Mouse (Mus musculus) embryonic facial prominence, embryonic 11.5 days (tissue): ENCODE measurements around the gene Cyth2. TPM values are rescaled to one million over a fixed set of nuclear protein-coding genes. Genes with fewer than 3 reads are reported as not detected.

Source experiments
- ATAC-seq: fragments of 200-750 bp; cut with Nextera tagmentation; replicated peaks from 2 replicates; pipeline ENCODE4 v1.8.0; 2017; ENCODE audit warnings: low read depth; ENCODE audit not compliant: insufficient number of reproducible peaks, low FRiP score, low TSS enrichment
- DNase-seq: peaks from one replicate; pipeline ENCODE4 v3.0.0-alpha.2; 2015; ENCODE audit warnings: low spot score
- H3K27ac ChIP-seq: fragments of 300-500 bp; sonication (generic); replicated peaks from 2 replicates; pipeline ENCODE4 v1.5.1; 2014; ENCODE audit warnings: mild to moderate bottlenecking, low read depth, low read length, control low read depth
- H3K27me3 ChIP-seq: fragments of 300-500 bp; sonication (generic); 2 replicates; pipeline ENCODE4 v1.6.1; 2014; ENCODE audit warnings: mild to moderate bottlenecking, low read length, moderate library complexity, mixed read lengths; ENCODE audit not compliant: control insufficient read depth, insufficient read depth
- H3K36me3 ChIP-seq: fragments of 300-500 bp; sonication (generic); replicated peaks from 2 replicates; pipeline ENCODE4 v1.6.1; 2014; ENCODE audit warnings: low read depth, mild to moderate bottlenecking, low read length, moderate library complexity, mixed read lengths; ENCODE audit not compliant: control insufficient read depth, insufficient read depth
- H3K4me1 ChIP-seq: fragments of 300-500 bp; sonication (generic); 2 replicates; pipeline ENCODE4 v1.6.1; 2014; ENCODE audit warnings: low read length, mixed read lengths; ENCODE audit not compliant: control insufficient read depth, insufficient read depth
- H3K4me2 ChIP-seq: fragments of 300-500 bp; sonication (generic); 2 replicates; pipeline ENCODE4 v1.6.1; 2014; ENCODE audit warnings: low read depth, mild to moderate bottlenecking, control low read depth, low read length, moderate library complexity
- H3K4me3 ChIP-seq: fragments of 300-500 bp; sonication (generic); 2 replicates; pipeline ENCODE4 v1.5.1; 2014; ENCODE audit warnings: low read depth, low read length, control low read depth
- H3K9ac ChIP-seq: fragments of 300-500 bp; sonication (generic); replicated peaks from 2 replicates; pipeline ENCODE4 v1.6.1; 2014; ENCODE audit warnings: mild to moderate bottlenecking, control low read depth, low read length
- H3K9me3 ChIP-seq: fragments of 300-500 bp; sonication (generic); replicated peaks from 2 replicates; pipeline ENCODE4 v1.6.1; 2016; ENCODE audit warnings: mild to moderate bottlenecking, low read length, inconsistent platforms, mixed read lengths; ENCODE audit not compliant: control insufficient read depth
- WGBS: fragments of 180-500 bp; shearing (Covaris S2); extraction: QIAGEN DNeasy Blood & Tissue Kit; methylation state at CpG from one replicate; pipeline ENCODE4 v1.1.7; 2014; 5-methylcytosine and 5-hydroxymethylcytosine counted together
- polyA plus RNA-seq: library from polyadenylated mRNA; unstranded; fragments of >200 nt; fragmentation: Nextera tagmentation; extraction: Ambion mirVana; gene quantifications from 2 replicates; pipeline ENCODE4 v1.2.1, GENCODE M21; 2014

The Cyth2 gene
- polyA plus RNA-seq, 1 experiment from 2014 or later = 170 TPM

GRCm38 (mm10) chr7:45787642-45788041, 26.7 kb downstream of the Cyth2 start:
- no peaks in the 10 kb centered on the region for H3K9me3 ChIP-seq
- no peak overlapping the region for H3K9ac ChIP-seq
- ATAC-seq (no peak), DNase-seq (no peak)
- no peaks in the 10 kb centered on the region for H3K27me3 ChIP-seq
- 87% methylated on average over 22 of the region's 22 CpGs for WGBS
- H3K4me1 ChIP-seq = no peaks in the 10 kb centered on the region
- peaks cover 20% of the 10 kb centered on the region for H3K36me3 ChIP-seq
- no peak overlapping the region for H3K4me2 ChIP-seq
- H3K4me3 ChIP-seq = no peak overlapping the region
- no peak overlapping the region for H3K27ac ChIP-seq

GRCm38 (mm10) chr7:45786661-45787413, 27.5 kb downstream of the Cyth2 start:
- ATAC-seq = peak; percentile 37; the same call in 1 of the 2 replicates
- DNase-seq = peak; percentile 79
- peak overlapping the region; percentile 94 for H3K4me2 ChIP-seq
- H3K4me3 ChIP-seq = peak overlapping the region; percentile 95
- peaks cover 14% of the 10 kb centered on the region for H3K36me3 ChIP-seq
- no peaks in the 10 kb centered on the region for H3K4me1 ChIP-seq
- 5% methylated on average over 17 of the region's 17 CpGs for WGBS
- H3K27ac ChIP-seq = no peak overlapping the region; the same call in 1 of the 2 replicates
- peak overlapping the region; percentile 37 for H3K9ac ChIP-seq
- no peaks in the 10 kb centered on the region for H3K9me3 ChIP-seq
- H3K27me3 ChIP-seq = no peaks in the 10 kb centered on the region

DNA sequence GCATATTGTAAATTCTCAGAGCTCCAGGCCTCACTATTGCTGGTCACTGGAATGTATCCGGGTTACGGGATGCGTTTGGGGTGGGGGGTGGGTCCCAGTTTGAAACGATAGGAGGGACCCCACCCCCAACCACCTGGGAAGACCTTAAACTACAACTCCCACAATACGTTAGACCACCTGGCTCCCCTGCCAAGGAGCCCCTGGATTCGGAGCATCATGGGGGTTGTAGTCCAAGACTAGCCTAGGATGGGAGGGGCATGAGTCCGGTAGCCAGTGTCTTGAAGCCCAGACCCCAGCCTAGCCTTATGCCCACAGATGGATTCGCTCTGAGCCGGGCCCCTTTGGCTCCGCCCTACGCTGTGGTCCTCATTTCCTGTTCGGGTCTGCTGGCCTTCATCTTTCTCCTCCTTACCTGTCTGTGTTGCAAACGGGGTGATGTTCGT, 28.2 kb downstream of the Cyth2 start:
- no peaks in the 10 kb centered on the region for H3K9me3 ChIP-seq
- no peaks in the 10 kb centered on the region for H3K27me3 ChIP-seq
- WGBS = 1% methylated on average over 14 of the region's 14 CpGs
- H3K27ac ChIP-seq = no peak overlapping the region; the same call in 1 of the 2 replicates
- no peaks in the 10 kb centered on the region for H3K4me1 ChIP-seq
- H3K9ac ChIP-seq = peak overlapping the region; percentile 77
- peaks cover 14% of the 10 kb centered on the region for H3K36me3 ChIP-seq
- peak overlapping the region; percentile 95 for H3K4me3 ChIP-seq
- H3K4me2 ChIP-seq = peak overlapping the region; percentile 94
- DNase-seq (peak; percentile 94), ATAC-seq (peak; percentile 70)

DNA sequence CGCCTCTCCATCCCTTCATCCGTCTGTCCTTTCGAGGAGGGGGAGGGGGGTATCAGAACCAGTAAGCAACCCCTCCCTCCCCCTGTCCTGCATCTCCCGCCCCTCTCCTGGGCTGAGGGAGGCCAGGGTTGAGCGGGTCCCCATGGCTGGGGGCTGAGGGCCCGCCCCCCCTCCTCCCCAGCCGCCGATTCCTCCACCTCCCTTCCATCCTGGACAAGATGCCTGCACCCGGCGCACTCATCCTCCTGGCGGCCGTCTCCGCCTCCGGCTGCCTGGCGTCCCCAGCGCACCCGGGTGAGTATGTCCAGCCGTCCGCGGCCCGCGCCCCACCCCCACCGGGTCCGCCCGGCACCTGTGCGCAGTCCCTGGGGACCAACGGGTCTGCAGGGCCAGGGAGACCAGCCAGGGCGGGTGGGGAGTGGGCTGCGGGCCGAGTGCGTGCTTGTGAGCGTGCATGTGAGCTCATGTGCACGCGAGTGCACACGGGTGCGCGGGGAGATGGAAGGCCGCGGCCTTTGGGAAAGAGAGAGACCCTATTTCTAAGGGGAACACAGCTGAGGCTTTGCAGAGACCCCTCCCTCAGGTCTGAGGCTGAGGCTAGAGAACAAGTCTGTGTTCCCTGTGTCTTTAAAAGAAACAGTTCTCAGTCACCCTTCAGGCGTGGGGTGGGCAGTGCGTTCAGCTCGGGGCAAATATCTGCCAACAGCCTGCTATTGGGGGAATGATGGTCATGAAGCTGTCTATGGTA, 28.8 kb downstream of the Cyth2 start:
- Histone ChIP-seq H3K36me3 (peaks cover 14% of the 10 kb centered on the region), H3K4me1 (no peaks in the 10 kb centered on the region), H3K4me3 (peak overlapping the region; percentile 95), H3K9me3 (no peaks in the 10 kb centered on the region), H3K4me2 (peak overlapping the region; percentile 94), H3K27me3 (no peaks in the 10 kb centered on the region), H3K9ac (peak overlapping the region; percentile 77), H3K27ac (peak overlapping the region; percentile 70)
- WGBS = 0% methylated on average over 36 of the region's 42 CpGs
- DNase-seq = no peak
- peak; percentile 30 for ATAC-seq

DNA sequence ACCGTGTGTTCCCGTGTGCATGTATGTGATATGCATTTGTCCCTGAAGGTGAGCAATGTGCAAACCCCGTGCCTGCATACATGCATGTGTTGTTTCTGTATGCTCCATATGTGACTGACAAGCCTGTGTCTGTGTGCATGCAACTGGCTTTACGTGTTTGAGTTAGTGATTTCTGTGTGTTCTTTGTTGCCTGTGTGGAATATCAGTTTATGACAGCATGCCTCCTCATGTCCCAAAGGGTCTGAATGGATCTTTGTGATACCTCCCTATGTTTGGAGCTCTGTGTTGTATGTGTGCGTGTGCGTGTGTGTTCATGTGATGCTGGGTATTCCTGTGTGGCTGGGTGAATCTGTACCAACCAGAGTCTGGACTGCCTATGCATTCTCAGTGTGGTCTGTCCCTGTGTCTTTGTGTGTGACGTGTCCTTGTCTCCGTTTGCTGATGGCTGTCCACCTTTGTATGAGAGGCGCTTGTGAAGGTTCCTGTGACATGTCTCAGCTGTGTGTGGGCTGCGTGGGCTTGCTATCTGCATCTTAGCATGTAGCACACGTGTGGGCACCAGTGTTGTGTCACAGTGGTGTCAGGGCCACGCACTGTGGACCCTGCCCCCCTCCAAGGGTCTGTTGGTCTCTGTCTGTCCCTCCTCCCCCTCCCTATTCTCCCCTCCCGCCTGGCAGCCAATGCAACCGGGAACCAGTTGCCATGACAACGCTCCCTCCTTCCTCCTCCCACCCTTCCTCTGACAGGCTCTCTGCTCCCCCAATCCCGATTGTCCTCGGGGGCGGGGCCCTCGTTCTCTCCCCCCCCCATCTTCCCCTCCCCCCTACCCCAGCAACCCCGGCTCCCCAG, 29.6 kb downstream of the Cyth2 start, which contains the start of gene Sult2b1:
Gene Sult2b1, minus strand, starts transcription at position 146 of the 849 bp plus-strand sequence.
- 25% methylated on average over 19 of the region's 20 CpGs for WGBS
- Histone ChIP-seq H3K4me1 (no peaks in the 10 kb centered on the region), H3K9ac (peak within 1 kb of the TSS; percentile 77), H3K9me3 (no peaks in the 10 kb centered on the region), H3K36me3 (peaks cover 6% of the 10 kb centered on the region), H3K27ac (peak within 1 kb of the TSS; percentile 70), H3K4me3 (peak within 1 kb of the TSS; percentile 95), H3K27me3 (no peaks in the 10 kb centered on the region), H3K4me2 (peak within 1 kb of the TSS; percentile 94)
- DNase-seq = peak; percentile 96
- peak; percentile 9 for ATAC-seq

- Histone ChIP-seq H3K9me3 (no peaks in the 10 kb centered on the region), H3K36me3 (no peaks in the 10 kb centered on the region), H3K27me3 (no peaks in the 10 kb centered on the region; the same call in 1 of the 2 replicates), H3K27ac (0 out of 2 replicates have a peak within 1 kb of the TSS, but pooled peaks have one; percentile 35), H3K4me3 (peak within 1 kb of the TSS; percentile 95), H3K4me1 (no peaks in the 10 kb centered on the region), H3K9ac (peak within 1 kb of the TSS; percentile 77), H3K4me2 (peak within 1 kb of the TSS; percentile 94)
- ATAC-seq (peak; percentile 14; the same call in 1 of the 2 replicates), DNase-seq (peak; percentile 78)
- under 1% methylated on average over 38 of the region's 38 CpGs for WGBS
Observed at GRCm38 (mm10) chr7:45783511-45784091, 30.8 kb downstream of the Cyth2 start, which contains the start of gene Lmtk3. Gene Lmtk3, plus strand, starts transcription at chr7:45783738.

GRCm38 (mm10) chr7:45782271-45782670, 32.1 kb downstream of the Cyth2 start:
- H3K27me3 ChIP-seq = no peaks in the 10 kb centered on the region; the same call in 1 of the 2 replicates
- WGBS = 72% methylated on average over 4 of the region's 4 CpGs
- H3K4me1 ChIP-seq = no peaks in the 10 kb centered on the region
- no peaks in the 10 kb centered on the region for H3K36me3 ChIP-seq
- ATAC-seq (no peak), DNase-seq (no peak)
- H3K4me2 ChIP-seq = no peak overlapping the region
- no peak overlapping the region for H3K27ac ChIP-seq
- no peaks in the 10 kb centered on the region for H3K9me3 ChIP-seq
- no peak overlapping the region for H3K9ac ChIP-seq
- H3K4me3 ChIP-seq = no peak overlapping the region
